In genomic region chr7:62924585-62925331, GRCm38 (mm10) we compare ENCODE assay signal across 9 mouse cellular contexts.
DNase-seq lines count a peak whose midpoint lies in the region; ATAC-seq and TF ChIP-seq lines count a peak whose summit lies in the region.
"Had no signal": no experiment of that assay in that cellular context is flagged by ENCODE, and none has a peak within 500 bp of the region (broad histone marks: within the 10 kb centered on the region; RNA-seq: fewer than 3 reads in every experiment).

No protein-coding gene starts in this region.

- TF ChIP-seq EP300 in CH12.LX (IDR thresholded peaks at IDR 0.05; ENCODE audit: low read length) = no peak

- no peak overlapping the region for H3K9ac ChIP-seq in CH12.LX (ENCODE audit: insufficient read depth, low read depth)
- H3K9ac ChIP-seq in hindbrain, embryonic 14.5 days = no peak overlapping the region
- H3K9ac ChIP-seq: lung, embryonic 15.5 days had no signal

- no peaks in the 10 kb centered on the region for H3K4me1 ChIP-seq in CH12.LX (ENCODE audit: control insufficient read depth in 1 of 2, insufficient read depth in 2 of 2)
- no peaks in the 10 kb centered on the region for H3K4me1 ChIP-seq in hindbrain, embryonic 14.5 days (replicated peaks; ENCODE audit: control insufficient read depth, insufficient read depth, low read length)
- H3K4me1 ChIP-seq: lung, embryonic 15.5 days had no signal

- ATAC-seq in hindbrain, embryonic 14.5 days (ENCODE audit: low FRiP score) = peak; percentile 66; the same call in 1 of the 2 replicates
- no peak for ATAC-seq in erythroblast, adult 5-6 weeks (replicated peaks; ENCODE audit: low FRiP score, poor library complexity, severe bottlenecking)

- in situ Hi-C loops in CH12.LX (cut with MboI; ENCODE audit: low pct_ligation_motif_present, low pct_unique_long_range_greater_than_20kb, low sequenced_read_pairs) = loop anchor here (10.0 kb wide), 1 partner anchor 390 kb away; no protein-coding TSS in a partner anchor

- H3K79me2 ChIP-seq in CH12.LX (replicated peaks; ENCODE audit: control insufficient read depth, extremely low read depth, insufficient read depth, poor library complexity, severe bottlenecking) = no peaks in the 10 kb centered on the region

- no peak overlapping the region for H3K4me3 ChIP-seq in CH12.LX (replicated peaks in 1 of 3; ENCODE audit: low read depth in 2 of 3, low read length in 2 of 3, poor library complexity in 1 of 3)
- no peak overlapping the region for H3K4me3 ChIP-seq in hindbrain, embryonic 14.5 days (replicated peaks; ENCODE audit: low read length)
- H3K4me3 ChIP-seq: lung, embryonic 15.5 days had no signal

- H3K27ac ChIP-seq in CH12.LX (ENCODE audit: insufficient read depth, low read depth) = no peak overlapping the region
- H3K27ac ChIP-seq in hindbrain, embryonic 14.5 days = no peak overlapping the region
- H3K27ac ChIP-seq: lung, embryonic 15.5 days had no signal

- peak; percentile 55 for TF ChIP-seq RAD21 in CH12.LX (IDR thresholded peaks at IDR 0.05; ENCODE audit: low read depth, low read length)

- no peaks in the 10 kb centered on the region for H3K27me3 ChIP-seq in CH12.LX (replicated peaks)
- no peaks in the 10 kb centered on the region for H3K27me3 ChIP-seq in hindbrain, embryonic 14.5 days (ENCODE audit: control insufficient read depth, insufficient read depth, low read length)
- H3K27me3 ChIP-seq: lung, embryonic 15.5 days had no signal

- no peak for TF ChIP-seq POLR2A in CH12.LX (IDR thresholded peaks at IDR 0.05; ENCODE audit: low read depth, low read length)

- no peaks in the 10 kb centered on the region for H3K36me3 ChIP-seq in CH12.LX (replicated peaks in 1 of 2; ENCODE audit: control insufficient read depth in 1 of 2, insufficient read depth in 1 of 2, low read length in 1 of 2)
- H3K36me3 ChIP-seq in hindbrain, embryonic 14.5 days (replicated peaks; ENCODE audit: control insufficient read depth, insufficient read depth) = no peaks in the 10 kb centered on the region
- H3K36me3 ChIP-seq: lung, embryonic 15.5 days had no signal

- H3K9me3 ChIP-seq in CH12.LX (replicated peaks; ENCODE audit: low read length) = peaks cover 23% of the 10 kb centered on the region
- no peaks in the 10 kb centered on the region for H3K9me3 ChIP-seq in hindbrain, embryonic 14.5 days (ENCODE audit: control insufficient read depth, low read length)
- H3K9me3 ChIP-seq: lung, embryonic 15.5 days had no signal

- TF ChIP-seq CTCF in CH12.LX (conservative IDR thresholded peaks at IDR 0.05 in 1 of 2, IDR thresholded peaks at IDR 0.05 in 1 of 2; ENCODE audit: low read depth in 2 of 2, low read length in 2 of 2) = peak in 1 of 2 experiments; percentile 46; a peak in 2 of 4 replicates

- dilution Hi-C loops in CH12.LX (cut with MboI; ENCODE audit: extremely low pct_ligation_motif_present, extremely low pct_unique_long_range_greater_than_20kb, low sequenced_read_pairs) = no loop called here

- no peak overlapping the region for H3K4me2 ChIP-seq in CH12.LX (ENCODE audit: insufficient read depth, low read depth, poor library complexity, severe bottlenecking)
- H3K4me2 ChIP-seq in hindbrain, embryonic 14.5 days (replicated peaks) = no peak overlapping the region
- H3K4me2 ChIP-seq: lung, embryonic 15.5 days had no signal

- peak; percentile 11 for DNase-seq in kidney, postnatal 14 days
- DNase-seq in kidney, postnatal 10 days = no peak
- DNase-seq in CH12.LX (ENCODE audit: extremely low read depth) (no peak), ZHBTc4 (ENCODE audit: low read depth, low spot score) (peak; percentile 26)
- DNase-seq in hindbrain, embryonic 14.5 days (ENCODE audit: low spot score) = peak; percentile 78
- DNase-seq in spleen, adult 12 weeks (ENCODE audit: low spot score) = no peak
- DNase-seq in thymus, postnatal 25 days = no peak

- WGBS in hindbrain, embryonic 14.5 days = 68% methylated on average over 6 of the region's 6 CpGs

TF ChIP-seq in CH12.LX, 34 proteins besides CTCF, POLR2A, EP300 and RAD21:
- no peak for TF ChIP-seq CHD1 (IDR thresholded peaks at IDR 0.05; ENCODE audit: low read depth, low read length)
- TF ChIP-seq USF1 (IDR thresholded peaks at IDR 0.05; ENCODE audit: low read depth, low read length) = no peak
- TF ChIP-seq PAX5 (IDR thresholded peaks at IDR 0.05; ENCODE audit: low read length) = no peak
- TF ChIP-seq SIN3A (IDR thresholded peaks at IDR 0.05; ENCODE audit: low read length) = no peak
- no peak for TF ChIP-seq RCOR1 (conservative IDR thresholded peaks at IDR 0.05; ENCODE audit: low read depth, low read length)

Comparison
In these comparisons a context has a peak if more than half of its experiments do, and no peak if none do; other contexts are left out.
1. DNase-seq: peak in kidney, postnatal 14 days (single experiment), ZHBTc4 (single experiment) and hindbrain, embryonic 14.5 days (single experiment); none in kidney, postnatal 10 days (single experiment), CH12.LX (single experiment), spleen, adult 12 weeks (single experiment) and thymus, postnatal 25 days (single experiment).